Mouse (Mus musculus) hindbrain, embryonic 11.5 days (tissue): ENCODE measurements around the gene Pld6. TPM values are rescaled to one million over a fixed set of nuclear protein-coding genes. Genes with fewer than 3 reads are reported as not detected.
"Not testable (repeated sequence)": the region's sequence is repeated elsewhere in the genome, so short reads cannot be mapped to it uniquely, and the experiment has no call there.

Experiments
- ATAC-seq: fragments of 200-750 bp; cut with Nextera tagmentation; 2 replicates; pipeline ENCODE4 v1.8.0; 2017; ENCODE audit warnings: mild to moderate bottlenecking, moderate TSS enrichment, moderate library complexity; ENCODE audit not compliant: low FRiP score
- DNase-seq: peaks from one replicate; pipeline ENCODE4 v3.0.0-alpha.2; 2015; ENCODE audit warnings: low spot score
- H3K27ac ChIP-seq: fragments of 300-500 bp; sonication (generic); 2 replicates; pipeline ENCODE4 v1.5.1; 2014; ENCODE audit warnings: mild to moderate bottlenecking, low read depth, low read length
- H3K27me3 ChIP-seq: fragments of 300-500 bp; sonication (generic); 2 replicates; pipeline ENCODE4 v1.6.1; 2014; ENCODE audit warnings: mild to moderate bottlenecking, low read length, moderate library complexity, mixed read lengths; ENCODE audit not compliant: control insufficient read depth, insufficient read depth
- H3K36me3 ChIP-seq: fragments of 300-500 bp; sonication (generic); 2 replicates; pipeline ENCODE4 v1.6.1; 2014; ENCODE audit warnings: mild to moderate bottlenecking, low read length, moderate library complexity, mixed read lengths; ENCODE audit not compliant: control insufficient read depth, insufficient read depth
- H3K4me1 ChIP-seq: fragments of 300-500 bp; sonication (generic); replicated peaks from 2 replicates; pipeline ENCODE4 v1.6.1; 2014; ENCODE audit warnings: low read length, mixed read lengths; ENCODE audit not compliant: control insufficient read depth, insufficient read depth
- H3K4me2 ChIP-seq: fragments of 300-500 bp; sonication (generic); replicated peaks from 2 replicates; pipeline ENCODE4 v1.6.1; 2014; ENCODE audit warnings: mild to moderate bottlenecking, low read depth, low read length
- H3K4me3 ChIP-seq: fragments of 300-500 bp; sonication (generic); 2 replicates; pipeline ENCODE4 v1.5.1; 2014; ENCODE audit warnings: low read depth, low read length
- H3K9ac ChIP-seq: fragments of 300-500 bp; sonication (generic); 2 replicates; pipeline ENCODE4 v1.6.1; 2014; ENCODE audit warnings: low read depth, low read length
- H3K9me3 ChIP-seq: fragments of 300-500 bp; sonication (generic); 2 replicates; pipeline ENCODE4 v1.6.1; 2016; ENCODE audit warnings: low read length; ENCODE audit not compliant: control insufficient read depth
- WGBS: fragments of 180-500 bp; shearing (Covaris S2); extraction: QIAGEN DNeasy Blood & Tissue Kit; methylation state at CpG from one replicate; pipeline ENCODE4 v1.1.7; 2014; 5-methylcytosine and 5-hydroxymethylcytosine counted together
- polyA plus RNA-seq: library from polyadenylated mRNA; unstranded; fragments of >200 nt; fragmentation: Nextera tagmentation; extraction: Ambion mirVana; gene quantifications from 2 replicates; pipeline ENCODE4 v1.2.1, GENCODE M21; 2014

Pld6 gene
- polyA plus RNA-seq, 1 experiment from 2014 or later, result 0.31 TPM

DNA sequence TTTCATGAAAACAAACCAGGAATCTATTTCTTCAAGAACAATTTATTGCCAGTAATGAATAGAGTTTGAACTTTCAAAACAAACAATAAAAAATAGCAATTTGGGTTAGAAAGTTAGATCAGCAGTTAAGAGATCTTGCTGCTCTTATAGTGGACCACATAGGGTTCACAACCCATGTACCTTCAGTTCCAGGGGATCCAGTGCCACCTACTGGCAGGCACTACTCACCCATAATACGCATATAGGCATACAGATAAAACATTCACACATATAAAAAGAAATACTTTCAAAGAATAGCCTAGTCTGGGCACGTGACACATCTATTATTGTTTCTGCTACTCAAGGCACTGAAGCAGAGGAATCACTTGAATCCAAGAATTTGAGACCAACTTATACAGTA lies 40.8 kb downstream of the Pld6 start:
- WGBS, result 90% methylated on average over 2 of the region's 2 CpGs
- no peak overlapping the region for H3K4me3 ChIP-seq
- ATAC-seq (no peak), DNase-seq (peak; percentile 37)
- H3K27me3 ChIP-seq, result no peaks in the 10 kb centered on the region
- peaks cover 13% of the 10 kb centered on the region; the same call in 1 of the 2 replicates for H3K36me3 ChIP-seq
- H3K9ac ChIP-seq, result no peak overlapping the region
- no peak overlapping the region for H3K4me2 ChIP-seq
- H3K27ac ChIP-seq, result no peak overlapping the region
- H3K4me1 ChIP-seq, result no peaks in the 10 kb centered on the region
- H3K9me3 ChIP-seq, result no peaks in the 10 kb centered on the region

DNA sequence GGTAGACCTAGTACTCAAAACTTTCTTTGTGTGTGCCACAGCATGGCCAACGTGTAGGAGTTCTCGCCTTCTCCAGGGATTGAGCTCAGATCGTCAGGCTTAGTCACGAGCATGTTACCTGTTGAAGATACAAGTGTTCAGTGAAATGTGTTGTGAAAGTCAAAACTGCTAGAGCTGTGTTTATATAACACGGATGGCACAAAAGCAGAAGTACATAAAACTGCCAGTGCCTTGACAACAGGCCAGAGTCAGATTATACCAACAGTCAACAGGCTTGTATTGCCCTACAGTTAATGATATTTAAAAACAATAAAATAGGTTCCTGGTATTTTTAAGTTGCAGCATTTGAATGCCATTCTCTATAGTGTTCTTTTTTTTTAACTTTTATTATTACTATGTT lies 41.6 kb downstream of the Pld6 start:
- Histone ChIP-seq H3K4me3 (no peak overlapping the region), H3K4me2 (no peak overlapping the region), H3K9me3 (no peaks in the 10 kb centered on the region), H3K9ac (no peak overlapping the region), H3K4me1 (no peaks in the 10 kb centered on the region), H3K27ac (no peak overlapping the region), H3K36me3 (peaks cover 13% of the 10 kb centered on the region; the same call in 1 of the 2 replicates), H3K27me3 (no peaks in the 10 kb centered on the region)
- WGBS, result 96% methylated on average over 5 of the region's 5 CpGs
- no peak for DNase-seq
- ATAC-seq, result no peak

DNA sequence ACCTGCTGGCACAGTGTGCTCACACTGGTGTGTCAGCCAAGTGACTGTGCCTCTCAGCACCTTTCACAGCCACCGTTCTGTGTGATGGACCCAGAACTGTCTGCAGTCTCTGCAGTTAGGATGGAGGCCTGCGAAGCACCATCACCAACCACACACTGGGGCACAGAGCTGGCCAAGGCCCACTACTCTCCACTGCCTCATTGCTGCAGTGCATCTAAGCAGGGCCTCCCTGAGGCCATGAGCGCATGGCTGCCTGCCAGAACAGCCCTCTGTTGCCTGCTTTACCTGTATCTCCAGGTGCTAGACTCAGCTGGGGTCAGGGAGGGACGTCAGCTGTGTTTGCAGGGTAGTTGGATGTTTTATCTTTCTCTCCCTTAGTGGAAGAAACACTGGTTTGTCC lies 43.1 kb downstream of the Pld6 start:
- ATAC-seq (no peak), DNase-seq (no peak)
- no peaks in the 10 kb centered on the region for H3K4me1 ChIP-seq
- H3K27ac ChIP-seq, result no peak overlapping the region
- 95% methylated on average over 4 of the region's 4 CpGs for WGBS
- H3K9ac ChIP-seq, result no peak overlapping the region
- peaks cover 13% of the 10 kb centered on the region; the same call in 1 of the 2 replicates for H3K36me3 ChIP-seq
- H3K27me3 ChIP-seq, result no peaks in the 10 kb centered on the region
- no peaks in the 10 kb centered on the region for H3K9me3 ChIP-seq
- no peak overlapping the region for H3K4me2 ChIP-seq
- no peak overlapping the region for H3K4me3 ChIP-seq

DNA sequence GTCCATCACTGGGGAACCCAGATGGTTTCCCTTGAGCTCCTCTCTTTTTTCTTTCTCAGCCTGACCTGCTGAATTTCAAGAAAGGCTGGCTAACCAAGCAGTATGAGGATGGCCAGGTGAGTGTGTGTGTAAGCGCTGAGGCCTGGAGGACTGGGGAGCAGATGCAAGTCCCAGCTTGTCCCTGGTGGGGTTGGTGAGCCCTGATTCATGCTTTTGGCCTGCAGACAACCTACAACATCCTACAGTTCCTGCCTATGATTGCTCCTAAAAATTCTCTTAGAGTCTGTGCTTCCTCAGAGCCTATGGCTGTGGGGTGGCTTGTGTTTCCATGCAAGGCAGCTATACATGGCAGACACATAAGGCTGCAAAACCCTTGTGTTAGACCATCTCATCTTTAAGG lies 43.7 kb downstream of the Pld6 start:
- 100% methylated on average over 1 of the region's 1 CpGs for WGBS
- no peak for ATAC-seq
- peaks cover 13% of the 10 kb centered on the region; the same call in 1 of the 2 replicates for H3K36me3 ChIP-seq

DNA sequence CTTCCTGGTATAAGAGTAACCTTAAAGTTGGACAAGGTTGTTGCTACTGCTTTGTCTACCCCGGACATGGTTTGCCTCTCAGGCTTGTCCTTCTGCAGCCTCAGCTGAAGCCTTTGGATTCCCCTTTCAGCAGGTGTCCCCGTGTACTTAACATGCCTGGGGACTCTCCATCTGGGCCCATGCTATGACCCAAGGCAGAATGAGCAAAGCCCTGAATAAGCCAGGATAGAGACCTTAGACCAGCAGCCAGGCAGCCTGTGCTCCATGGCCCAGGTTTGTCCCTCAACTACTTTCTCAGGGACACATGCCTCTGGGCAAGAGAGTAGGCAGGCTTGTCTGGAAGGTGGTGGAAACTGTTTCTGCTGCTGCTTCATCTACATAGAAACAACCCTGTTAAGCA lies 44.1 kb downstream of the Pld6 start:
- Histone ChIP-seq H3K27me3 (no peaks in the 10 kb centered on the region), H3K4me1 (no peaks in the 10 kb centered on the region), H3K27ac (no peak overlapping the region), H3K9ac (no peak overlapping the region), H3K4me2 (no peak overlapping the region), H3K4me3 (no peak overlapping the region), H3K9me3 (no peaks in the 10 kb centered on the region), H3K36me3 (peaks cover 13% of the 10 kb centered on the region; the same call in 1 of the 2 replicates)
- 95% methylated on average over 2 of the region's 2 CpGs for WGBS
- DNase-seq (no peak), ATAC-seq (no peak)

More for the DNA sequence above, 43.7 kb downstream of the Pld6 start:
- no peak overlapping the region for H3K27ac ChIP-seq
- no peak for DNase-seq
- H3K4me1 ChIP-seq, result no peaks in the 10 kb centered on the region
- H3K4me3 ChIP-seq, result no peak overlapping the region
- no peak overlapping the region for H3K4me2 ChIP-seq
- no peaks in the 10 kb centered on the region for H3K9me3 ChIP-seq
- H3K9ac ChIP-seq, result no peak overlapping the region
- H3K27me3 ChIP-seq, result no peaks in the 10 kb centered on the region

DNA sequence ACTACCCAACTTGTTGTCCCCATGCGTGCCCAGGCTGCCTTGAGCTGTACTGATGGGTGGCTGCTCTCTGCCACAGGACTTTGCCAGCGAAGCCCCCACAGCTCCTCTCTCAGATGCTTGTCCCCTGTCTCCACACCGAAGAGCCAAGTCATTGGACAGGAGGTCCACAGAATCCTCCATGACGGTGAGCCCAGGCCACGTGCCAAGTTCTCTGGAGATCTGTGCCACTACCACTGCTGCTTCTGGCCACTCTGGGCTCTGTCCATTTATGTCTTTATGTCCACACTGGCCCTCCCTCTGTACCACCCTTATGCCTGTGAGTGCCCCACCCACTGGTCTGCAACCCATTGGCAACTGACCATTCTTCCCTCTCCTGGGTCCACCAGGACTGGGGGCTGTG lies 45.5 kb downstream of the Pld6 start:
- Histone ChIP-seq H3K27me3 (no peaks in the 10 kb centered on the region), H3K9ac (no peak overlapping the region), H3K9me3 (no peaks in the 10 kb centered on the region), H3K27ac (no peak overlapping the region), H3K4me3 (no peak overlapping the region), H3K4me1 (no peaks in the 10 kb centered on the region), H3K36me3 (peaks cover 15% of the 10 kb centered on the region; the same call in 1 of the 2 replicates), H3K4me2 (no peak overlapping the region)
- 92% methylated on average over 5 of the region's 5 CpGs for WGBS
- ATAC-seq (no peak), DNase-seq (no peak)

DNA sequence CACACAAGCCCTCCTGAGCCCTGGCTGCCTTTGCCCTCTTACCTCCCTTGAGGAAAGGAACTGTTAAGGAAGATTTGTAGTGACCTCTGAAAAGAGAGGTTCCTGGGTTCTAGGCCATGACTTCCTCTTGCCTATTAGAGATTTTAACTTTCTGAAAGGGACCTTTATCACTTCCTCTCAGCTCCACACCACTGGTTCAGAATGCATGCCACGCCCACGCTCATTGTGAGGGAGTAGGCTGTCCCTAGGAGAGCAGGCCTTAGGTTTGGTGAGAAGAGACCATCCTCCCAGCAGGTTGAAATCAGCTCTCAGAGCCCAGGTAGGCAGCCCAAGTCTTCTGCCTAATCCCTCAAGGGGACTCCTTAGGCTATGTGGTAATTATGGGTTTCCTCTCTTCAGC lies 47.4 kb downstream of the Pld6 start:
- DNase-seq (no peak), ATAC-seq (no peak)
- no peak overlapping the region for H3K27ac ChIP-seq
- 95% methylated on average over 2 of the region's 2 CpGs for WGBS
- H3K4me2 ChIP-seq, result no peak overlapping the region
- no peak overlapping the region for H3K4me3 ChIP-seq
- H3K27me3 ChIP-seq, result no peaks in the 10 kb centered on the region
- H3K4me1 ChIP-seq, result no peaks in the 10 kb centered on the region
- H3K9me3 ChIP-seq, result no peaks in the 10 kb centered on the region
- peaks cover 15% of the 10 kb centered on the region; the same call in 1 of the 2 replicates for H3K36me3 ChIP-seq
- no peak overlapping the region for H3K9ac ChIP-seq

DNA sequence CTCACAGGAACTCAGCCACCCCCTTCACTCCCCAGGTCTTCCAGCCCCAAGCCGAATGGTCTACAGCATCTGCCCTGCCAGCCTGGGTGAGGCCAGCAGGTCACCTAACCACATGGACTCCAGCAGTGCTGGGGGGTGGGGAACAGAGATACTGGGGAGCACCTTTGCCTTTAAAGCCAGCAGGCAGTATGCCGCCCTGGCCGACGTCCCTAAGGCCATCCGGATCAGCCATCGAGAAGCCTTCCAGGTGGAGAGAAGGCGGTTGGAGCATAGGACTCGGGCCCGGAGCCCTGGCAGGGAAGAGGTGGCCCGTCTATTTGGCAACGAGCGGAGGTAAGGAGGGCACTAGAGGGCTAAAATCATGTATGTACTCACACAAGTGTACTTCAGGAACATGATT lies 50.2 kb downstream of the Pld6 start:
- 95% methylated on average over 12 of the region's 12 CpGs for WGBS
- Histone ChIP-seq H3K9ac (no peak overlapping the region), H3K27me3 (no peaks in the 10 kb centered on the region), H3K4me2 (no peak overlapping the region), H3K4me1 (no peaks in the 10 kb centered on the region), H3K36me3 (peaks cover 7% of the 10 kb centered on the region; the same call in 1 of the 2 replicates), H3K4me3 (no peak overlapping the region), H3K27ac (no peak overlapping the region), H3K9me3 (no peaks in the 10 kb centered on the region)
- DNase-seq, result no peak
- no peak for ATAC-seq

DNA sequence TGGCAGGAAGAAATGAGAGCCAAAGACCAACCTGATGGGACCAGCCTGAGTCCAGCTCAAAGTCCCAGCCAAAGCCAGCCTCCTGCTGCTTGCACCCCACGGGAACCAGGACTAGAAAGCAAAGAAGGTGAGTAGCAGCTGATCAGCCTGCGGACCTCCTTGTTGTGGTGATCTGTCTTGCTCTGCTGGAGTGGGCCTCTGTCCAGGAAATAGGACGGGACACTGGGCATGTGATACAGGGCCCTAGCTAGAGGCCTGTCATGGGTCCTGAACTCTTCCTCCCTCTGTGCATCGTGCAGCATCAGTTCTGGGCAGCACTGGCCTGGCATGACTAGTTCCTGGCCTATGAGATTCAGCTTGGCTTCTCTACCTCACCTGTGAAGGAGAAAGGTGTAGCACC lies 51.5 kb downstream of the Pld6 start:
- not testable (repeated sequence) for H3K4me3 ChIP-seq, DNase-seq, H3K27me3 ChIP-seq, H3K4me1 ChIP-seq, H3K9ac ChIP-seq, H3K27ac ChIP-seq, H3K9me3 ChIP-seq, ATAC-seq, H3K36me3 ChIP-seq, H3K4me2 ChIP-seq
- 100% methylated on average over 4 of the region's 4 CpGs for WGBS
